Mouse (Mus musculus): ENCODE data around the gene Abca13.

GRCm38 (mm10) chr11:9666648-9667255, 475.0 kb downstream of the Abca13 start:
- TF ChIP-seq POLR2A (IDR thresholded peaks at IDR 0.05; ENCODE audit: borderline replicate concordance, extremely low read depth, insufficient read depth, insufficient read length, poor library complexity, severe bottlenecking): no peak
- TF ChIP-seq CTCF (IDR thresholded peaks at IDR 0.05; ENCODE audit: borderline replicate concordance, extremely low read depth, insufficient read depth, insufficient read length): no peak

All from brain, embryonic 14.5 days (tissue).